Mouse (Mus musculus): ENCODE results near the gene Hsf4.

The Hsf4 gene

GRCm38 (mm10) chr8:105259721-105260320 is 9.8 kb upstream of the Hsf4 start:
- DNase-seq = peak; percentile 75

GRCm38 (mm10) chr8:105260371-105261099 is 9.1 kb upstream of the Hsf4 start:
- no peak for DNase-seq

GRCm38 (mm10) chr8:105261326-105261980 is 8.1 kb upstream of the Hsf4 start:
- DNase-seq = no peak

GRCm38 (mm10) chr8:105263244-105263912 is 6.2 kb upstream of the Hsf4 start:
- no peak for DNase-seq

- no peak for DNase-seq
Measured at GRCm38 (mm10) chr8:105264024-105264982, 5.3 kb upstream of the Hsf4 start, which contains the start of the genes Tradd and Fbxl8. Gene Tradd, minus strand, starts transcription at chr8:105264609. Gene Fbxl8, plus strand, starts transcription at chr8:105264648.

- no peak for DNase-seq
Measured at GRCm38 (mm10) chr8:105265128-105265527, 4.5 kb upstream of the Hsf4 start.

- DNase-seq = no peak
Measured at GRCm38 (mm10) chr8:105266775-105267174, 2.8 kb upstream of the Hsf4 start.

GRCm38 (mm10) chr8:105268342-105269074 is 1.1 kb upstream of the Hsf4 start:
- DNase-seq = peak; percentile 87

GRCm38 (mm10) chr8:105269075-105269458 is 534 bp upstream of the Hsf4 start:
- DNase-seq = no peak

GRCm38 (mm10) chr8:105270101-105270915 is 707 bp downstream of the Hsf4 start:
- no peak for DNase-seq

GRCm38 (mm10) chr8:105270916-105271186 is 1.2 kb downstream of the Hsf4 start:
- DNase-seq = no peak

- DNase-seq = no peak
Measured at GRCm38 (mm10) chr8:105275387-105275786, 5.8 kb downstream of the Hsf4 start.

- DNase-seq = no peak
Measured at GRCm38 (mm10) chr8:105275840-105276239, 6.2 kb downstream of the Hsf4 start, which contains the start of gene Nol3. Gene Nol3, plus strand, starts transcription at chr8:105276140.

- peak; percentile 46 for DNase-seq
Measured at GRCm38 (mm10) chr8:105276292-105277120, 6.9 kb downstream of the Hsf4 start.

- peak; percentile 83 for DNase-seq
Measured at GRCm38 (mm10) chr8:105278911-105279334, 9.3 kb downstream of the Hsf4 start.

GRCm38 (mm10) chr8:105280567-105280966 is 11.0 kb downstream of the Hsf4 start:
- no peak for DNase-seq

- DNase-seq = no peak
Measured at GRCm38 (mm10) chr8:105281821-105282220, 12.2 kb downstream of the Hsf4 start.

GRCm38 (mm10) chr8:105282239-105282638 is 12.6 kb downstream of the Hsf4 start:
- no peak for DNase-seq

GRCm38 (mm10) chr8:105283074-105283473 is 13.5 kb downstream of the Hsf4 start:
- DNase-seq = no peak

GRCm38 (mm10) chr8:105285514-105285913 is 15.9 kb downstream of the Hsf4 start:
- no peak for DNase-seq

Data from right cerebral cortex, postnatal 25 days (tissue).